Mouse (Mus musculus) hindbrain, embryonic 14.5 days (tissue): Measurements from ENCODE around the gene Tk2. TPM values are rescaled to one million over a fixed set of nuclear protein-coding genes. Genes with fewer than 3 reads are reported as not detected.
A peak's percentile ranks its signal among the peaks of the same experiment; 100 is the strongest.
"Not testable (repeated sequence)": the region's sequence is repeated elsewhere in the genome, so short reads cannot be mapped to it uniquely, and the experiment has no call there.

Experiments used
- ATAC-seq: fragments of 200-750 bp; cut with Nextera tagmentation; 2 replicates; pipeline ENCODE4 v1.8.0; 2017; ENCODE audit warnings: moderate number of reproducible peaks, mild to moderate bottlenecking, moderate TSS enrichment, moderate library complexity; ENCODE audit not compliant: low FRiP score
- DNase-seq: peaks from one replicate; pipeline ENCODE4 v3.0.0-alpha.2; 2015; ENCODE audit warnings: low spot score
- H3K27ac ChIP-seq: fragments of 300-500 bp; sonication (generic); 2 replicates; pipeline ENCODE4 v1.5.1; 2014; ENCODE audit warnings: mild to moderate bottlenecking, moderate library complexity
- H3K27me3 ChIP-seq: fragments of 300-500 bp; sonication (generic); 2 replicates; pipeline ENCODE4 v1.6.1; 2014; ENCODE audit warnings: mild to moderate bottlenecking, low read length, mixed read lengths; ENCODE audit not compliant: control insufficient read depth, insufficient read depth
- H3K36me3 ChIP-seq: fragments of 300-500 bp; sonication (generic); replicated peaks from 2 replicates; pipeline ENCODE4 v1.6.1; 2014; ENCODE audit not compliant: control insufficient read depth, insufficient read depth
- H3K4me1 ChIP-seq: fragments of 300-500 bp; sonication (generic); replicated peaks from 2 replicates; pipeline ENCODE4 v1.6.1; 2014; ENCODE audit warnings: antibody characterized with exemption, low read length, mixed read lengths; ENCODE audit not compliant: control insufficient read depth, insufficient read depth
- H3K4me2 ChIP-seq: fragments of 300-500 bp; sonication (generic); replicated peaks from 2 replicates; pipeline ENCODE4 v1.6.1; 2014; ENCODE audit warnings: mild to moderate bottlenecking, moderate library complexity
- H3K4me3 ChIP-seq: fragments of 300-500 bp; sonication (generic); replicated peaks from 2 replicates; pipeline ENCODE4 v1.5.1; 2014; ENCODE audit warnings: mild to moderate bottlenecking, low read length
- H3K9ac ChIP-seq: fragments of 300-500 bp; sonication (generic); 2 replicates; pipeline ENCODE4 v1.6.1; 2014
- H3K9me3 ChIP-seq: fragments of 300-500 bp; sonication (generic); 2 replicates; pipeline ENCODE4 v1.6.1; 2016; ENCODE audit warnings: low read length; ENCODE audit not compliant: control insufficient read depth
- WGBS: fragments of 180-500 bp; shearing (Covaris S2); extraction: QIAGEN DNeasy Blood & Tissue Kit; methylation state at CpG from one replicate; pipeline ENCODE4 v1.1.7; 2014; 5-methylcytosine and 5-hydroxymethylcytosine counted together
- polyA plus RNA-seq: library from polyadenylated mRNA; unstranded; fragments of >200 nt; fragmentation: Nextera tagmentation; extraction: Ambion mirVana; gene quantifications from 2 replicates; pipeline ENCODE4 v1.2.1, GENCODE M21; 2014

Gene Tk2
- polyA plus RNA-seq: 46.6 and 51.8 TPM in 2 replicates

- H3K27ac ChIP-seq: no peak within 1 kb of the TSS
- H3K36me3 ChIP-seq: peaks cover 23% of the 10 kb centered on the region
- no peaks in the 10 kb centered on the region for H3K27me3 ChIP-seq
- H3K4me1 ChIP-seq: peaks cover 21% of the 10 kb centered on the region
- peak within 1 kb of the TSS; percentile 75 for H3K4me3 ChIP-seq
- ATAC-seq (peak; percentile 93), DNase-seq (peak; percentile 76)
- H3K9me3 ChIP-seq: no peaks in the 10 kb centered on the region
- 1% methylated on average over 28 of the region's 28 CpGs for WGBS
- H3K4me2 ChIP-seq: peak within 1 kb of the TSS; percentile 94
- H3K9ac ChIP-seq: peak within 1 kb of the TSS; percentile 84
Measured at GRCm38 (mm10) chr8:104248276-104248675, at the start of gene Tk2. TSS of gene Tk2 (minus strand) at chr8:104248558.

- no peaks in the 10 kb centered on the region for H3K36me3 ChIP-seq
- no peak overlapping the region for H3K4me3 ChIP-seq
- H3K4me2 ChIP-seq: no peak overlapping the region
- no peaks in the 10 kb centered on the region for H3K9me3 ChIP-seq
- no peak for DNase-seq
- no peak for ATAC-seq
- H3K9ac ChIP-seq: no peak overlapping the region
- H3K27ac ChIP-seq: no peak overlapping the region
- WGBS: 91% methylated on average over 1 of the region's 1 CpGs
- H3K27me3 ChIP-seq: no peaks in the 10 kb centered on the region
- H3K4me1 ChIP-seq: no peaks in the 10 kb centered on the region
Measured at GRCm38 (mm10) chr8:104294396-104294795, 46.0 kb upstream of the Tk2 start.

- WGBS: 92% methylated on average over 12 of the region's 12 CpGs
- H3K27ac ChIP-seq, H3K27me3 ChIP-seq, H3K36me3 ChIP-seq, H3K4me2 ChIP-seq, H3K9me3 ChIP-seq, H3K4me3 ChIP-seq, H3K9ac ChIP-seq, DNase-seq, ATAC-seq, H3K4me1 ChIP-seq: not testable (repeated sequence)
Measured at GRCm38 (mm10) chr8:104293081-104293480, 44.7 kb upstream of the Tk2 start, which contains the start of gene Cmtm2a. TSS of gene Cmtm2a (minus strand) at chr8:104293181.

GRCm38 (mm10) chr8:104268937-104269440 lies 20.6 kb upstream of the Tk2 start:
- H3K27ac ChIP-seq: no peak overlapping the region
- H3K9me3 ChIP-seq: no peaks in the 10 kb centered on the region
- H3K4me2 ChIP-seq: no peak overlapping the region
- no peak overlapping the region for H3K9ac ChIP-seq
- WGBS: 84% methylated on average over 6 of the region's 6 CpGs
- H3K36me3 ChIP-seq: 0 out of 2 replicates have a peak, but pooled peaks cover under 1% of the 10 kb centered on the region
- H3K27me3 ChIP-seq: no peaks in the 10 kb centered on the region
- ATAC-seq: no peak
- no peak overlapping the region for H3K4me3 ChIP-seq
- H3K4me1 ChIP-seq: no peaks in the 10 kb centered on the region
- no peak for DNase-seq

- no peaks in the 10 kb centered on the region for H3K9me3 ChIP-seq
- peaks cover 7% of the 10 kb centered on the region for H3K36me3 ChIP-seq
- H3K4me1 ChIP-seq: no peaks in the 10 kb centered on the region
- H3K4me2 ChIP-seq: no peak overlapping the region
- no peak overlapping the region for H3K4me3 ChIP-seq
- H3K27me3 ChIP-seq: no peaks in the 10 kb centered on the region
- H3K27ac ChIP-seq: no peak overlapping the region
- no peak for ATAC-seq
- H3K9ac ChIP-seq: no peak overlapping the region
- DNase-seq: no peak
Measured at GRCm38 (mm10) chr8:104268368-104268767, 20.0 kb upstream of the Tk2 start.

- H3K27me3 ChIP-seq, ATAC-seq, H3K4me3 ChIP-seq, H3K9ac ChIP-seq, H3K4me2 ChIP-seq, DNase-seq, H3K27ac ChIP-seq, H3K9me3 ChIP-seq, H3K4me1 ChIP-seq: not testable (repeated sequence)
- H3K36me3 ChIP-seq: peaks cover 12% of the 10 kb centered on the region
- 97% methylated on average over 22 of the region's 22 CpGs for whole genome bisulfite sequencing
Measured at GRCm38 (mm10) chr8:104264271-104264935, 16.0 kb upstream of the Tk2 start.

GRCm38 (mm10) chr8:104261802-104262201 lies 13.4 kb upstream of the Tk2 start:
- H3K27me3 ChIP-seq, H3K9me3 ChIP-seq, ATAC-seq, H3K27ac ChIP-seq, H3K9ac ChIP-seq, H3K4me1 ChIP-seq, H3K4me3 ChIP-seq, H3K4me2 ChIP-seq, DNase-seq: not testable (repeated sequence)
- H3K36me3 ChIP-seq: peaks cover 32% of the 10 kb centered on the region
- WGBS: 91% methylated on average over 5 of the region's 5 CpGs

- H3K9me3 ChIP-seq: peaks cover 2% of the 10 kb centered on the region
- H3K9ac ChIP-seq: no peak overlapping the region
- WGBS: 90% methylated on average over 3 of the region's 3 CpGs
- H3K27me3 ChIP-seq: no peaks in the 10 kb centered on the region
- no peak for ATAC-seq
- H3K4me2 ChIP-seq: no peak overlapping the region
- H3K27ac ChIP-seq: no peak overlapping the region
- DNase-seq: no peak
- peaks cover 8% of the 10 kb centered on the region for H3K36me3 ChIP-seq
- H3K4me3 ChIP-seq: no peak overlapping the region
- 0 out of 2 replicates have a peak, but pooled peaks cover 8% of the 10 kb centered on the region for H3K4me1 ChIP-seq
Measured at GRCm38 (mm10) chr8:104253016-104253415, 4.7 kb upstream of the Tk2 start.

GRCm38 (mm10) chr8:104251461-104251860 lies 3.1 kb upstream of the Tk2 start:
- H3K9me3 ChIP-seq: no peaks in the 10 kb centered on the region
- peak overlapping the region; percentile 87 for H3K4me2 ChIP-seq
- H3K27ac ChIP-seq: no peak overlapping the region
- H3K4me3 ChIP-seq: peak overlapping the region; percentile 54
- no peaks in the 10 kb centered on the region for H3K36me3 ChIP-seq
- DNase-seq (no peak), ATAC-seq (no peak)
- H3K27me3 ChIP-seq: no peaks in the 10 kb centered on the region
- peaks cover 21% of the 10 kb centered on the region for H3K4me1 ChIP-seq
- under 1% methylated on average over 7 of the region's 7 CpGs for WGBS
- peak overlapping the region; percentile 79 for H3K9ac ChIP-seq
